Mouse (Mus musculus): ENCODE measurements around the gene Snorc.
"Not testable (repeated sequence)": the region's sequence is repeated elsewhere in the genome, so short reads cannot be mapped to it uniquely, and the experiment has no call there.

GRCm38 (mm10) chr1:87469971-87470370 lies at the start of gene Snorc:
- not testable (repeated sequence) for TF ChIP-seq CTCF (IDR thresholded peaks at IDR 0.05); POLR2A (IDR thresholded peaks at IDR 0.05; ENCODE audit: insufficient read depth, low read depth, low read length); EP300 (IDR thresholded peaks at IDR 0.05; ENCODE audit: insufficient read depth, low read depth, low read length)
